Mouse (Mus musculus) ES-E14 (cell line): ENCODE data around the gene Daam1. TPM values are rescaled to one million over a fixed set of nuclear protein-coding genes. Genes with fewer than 3 reads are reported as not detected.

ENCODE experiments used
- DNase-seq: peaks from one replicate; pipeline ENCODE4 v3.0.0-alpha.2; 2013; ENCODE audit warnings: low read depth, low spot score
- H3K27ac ChIP-seq: 2 replicates; pipeline ENCODE4 v1.5.1; 2012; ENCODE audit warnings: low read depth, mild to moderate bottlenecking, low read length, moderate library complexity, mixed read lengths; ENCODE audit not compliant: poor library complexity, insufficient read depth, severe bottlenecking
- H3K36me3 ChIP-seq: 2 replicates; pipeline ENCODE4 v1.6.1; 2012; ENCODE audit warnings: mild to moderate bottlenecking, low read length, moderate library complexity, mixed read lengths; ENCODE audit not compliant: control insufficient read depth, poor library complexity, insufficient read depth, severe bottlenecking
- H3K4me1 ChIP-seq, 2 experiments: fragments of 150-350 bp in 1 of 2; sonication (generic) in 1 of 2; 2 replicates each; pipeline ENCODE4 v1.6.1; 2012; ENCODE audit warnings: low read length in 2 of 2, mild to moderate bottlenecking in 1 of 2, mixed read lengths in 1 of 2; ENCODE audit not compliant: control insufficient read depth in 2 of 2, insufficient read depth in 2 of 2, poor library complexity in 1 of 2
- H3K4me3 ChIP-seq, 2 experiments: fragments of 150-350 bp in 1 of 2; sonication (generic) in 1 of 2; 2 replicates each; pipeline ENCODE4 v1.5.1; 2012; ENCODE audit warnings: low read length in 2 of 2, low read depth in 1 of 2, mild to moderate bottlenecking in 1 of 2, mixed read lengths in 1 of 2; ENCODE audit not compliant: insufficient read depth in 1 of 2, poor library complexity in 1 of 2, severe bottlenecking in 1 of 2
- H3K9ac ChIP-seq: 2 replicates; pipeline ENCODE4 v1.6.1; 2012; ENCODE audit warnings: low read depth, mild to moderate bottlenecking, low read length, mixed read lengths; ENCODE audit not compliant: poor library complexity, insufficient read depth, severe bottlenecking
- H3K9me3 ChIP-seq: fragments of 150-350 bp; sonication (generic); 2 replicates; pipeline ENCODE4 v1.6.1; 2012; ENCODE audit warnings: low read depth, mild to moderate bottlenecking, low read length; ENCODE audit not compliant: control insufficient read depth, insufficient read depth
- CHD2 ChIP-seq: IDR thresholded peaks from 2 replicates; pipeline ENCODE4 v1.6.1; 2014; ENCODE audit warnings: mild to moderate bottlenecking, low read depth, low read length, inconsistent platforms
- HCFC1 ChIP-seq: IDR thresholded peaks from 2 replicates; pipeline ENCODE4 v1.6.1; 2012; ENCODE audit warnings: low read length, inconsistent platforms, borderline replicate concordance; ENCODE audit not compliant: insufficient read depth
- MAFK ChIP-seq: IDR thresholded peaks from 2 replicates; pipeline ENCODE4 v1.6.1; 2014; ENCODE audit warnings: mild to moderate bottlenecking, low read depth, low read length, inconsistent platforms; ENCODE audit not compliant: insufficient read depth
- ZC3H11A ChIP-seq: IDR thresholded peaks from 2 replicates; pipeline ENCODE4 v1.6.1; 2012; ENCODE audit warnings: low read depth, mild to moderate bottlenecking, inconsistent platforms, low read length, borderline replicate concordance
- ZNF384 ChIP-seq: IDR thresholded peaks from 2 replicates; pipeline ENCODE4 v1.6.1; 2012; ENCODE audit warnings: low read depth, low read length, inconsistent platforms
- in situ Hi-C, 2 experiments: fragments of 600-800 bp; cut with MboI; formaldehyde crosslinking; loops; one replicate each; pipeline ENCODE4 v1.15.1; 2025; ENCODE audit warnings: low sequenced_read_pairs in 2 of 2, inconsistent platforms in 1 of 2; ENCODE audit not compliant: unreplicated experiment in 2 of 2
- total RNA-seq: library from RNA; depleted of rRNA; stranded (reverse); fragments of 300-350 nt; gene quantifications from 2 replicates; pipeline ENCODE4 v1.2.3, GENCODE M21; 2012

Gene Daam1
- total RNA-seq, 1 experiment, result 15.8 TPM

DNA sequence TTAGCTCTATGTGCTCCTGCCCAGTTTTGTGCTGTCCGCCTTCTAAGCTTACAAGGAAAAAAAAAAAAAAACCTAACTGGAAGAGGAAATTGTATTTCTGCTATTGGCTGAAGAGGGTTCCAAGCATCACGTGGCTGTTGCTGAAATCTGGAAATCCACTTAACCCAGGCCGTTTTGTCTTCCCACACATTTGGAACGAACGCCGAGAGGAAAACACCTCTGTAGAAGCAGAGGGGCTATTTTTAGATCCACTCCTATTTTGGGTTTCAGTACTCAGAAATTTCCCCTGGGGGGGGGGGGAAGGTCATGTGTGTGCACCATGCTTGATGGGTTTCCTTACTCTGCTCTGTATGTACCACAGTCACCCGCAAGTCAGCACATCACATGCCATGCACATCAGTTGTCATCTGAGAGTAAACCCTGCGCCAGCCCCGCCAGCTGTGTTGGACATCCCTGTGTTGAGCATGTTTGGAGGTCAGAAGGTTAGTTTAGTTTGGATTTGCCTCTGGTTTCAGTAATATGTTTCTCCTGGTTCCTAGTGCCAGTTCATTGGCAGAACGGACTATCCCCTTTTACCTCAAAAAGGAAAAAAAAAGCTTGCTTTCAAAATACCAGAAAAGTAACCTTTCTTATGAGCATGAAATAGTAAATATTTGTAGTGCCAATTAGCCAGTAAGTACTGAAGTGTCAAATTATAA, 33.1 kb downstream of the Daam1 start:
- in situ Hi-C loops, result no loop called here
- Histone ChIP-seq H3K36me3 (no peaks in the 10 kb centered on the region; the same call in 1 of the 2 replicates), H3K4me1 (peaks cover 0 to 8% of the 10 kb centered on the region in 2 experiments; a peak in 2 of 4 replicates), H3K27ac (no peak overlapping the region), H3K9ac (no peak overlapping the region), H3K9me3 (no peaks in the 10 kb centered on the region), H3K4me3 (no peak overlapping the region)
- DNase-seq, result no peak
- TF ChIP-seq MAFK (no peak), CHD2 (no peak), HCFC1 (no peak), ZNF384 (no peak), ZC3H11A (no peak)

DNA sequence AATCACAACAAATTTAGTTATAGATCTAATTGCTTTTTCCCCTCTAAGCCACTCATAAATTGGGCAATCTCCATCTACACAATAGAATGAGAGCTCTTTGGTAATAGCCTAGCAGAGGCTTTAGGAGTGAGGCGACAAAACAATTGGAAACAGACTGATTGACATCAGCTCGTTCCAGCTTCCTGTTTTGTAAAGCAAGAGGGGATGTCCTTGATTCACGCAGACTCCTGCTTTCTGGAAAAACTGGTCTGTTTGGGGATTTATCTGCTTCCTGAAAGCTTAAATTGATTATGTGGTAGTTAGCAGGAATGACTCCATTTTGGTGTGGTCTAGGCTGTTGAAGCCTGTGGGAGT, 33.6 kb downstream of the Daam1 start:
- no peak overlapping the region for H3K9ac ChIP-seq
- in situ Hi-C loops, result no loop called here
- peaks cover 0 to 8% of the 10 kb centered on the region in 2 experiments; a peak in 2 of 4 replicates for H3K4me1 ChIP-seq
- no peak for DNase-seq
- H3K27ac ChIP-seq, result no peak overlapping the region
- no peak overlapping the region for H3K4me3 ChIP-seq
- H3K36me3 ChIP-seq, result no peaks in the 10 kb centered on the region; the same call in 1 of the 2 replicates
- H3K9me3 ChIP-seq, result no peaks in the 10 kb centered on the region
- no peak for TF ChIP-seq MAFK

DNA sequence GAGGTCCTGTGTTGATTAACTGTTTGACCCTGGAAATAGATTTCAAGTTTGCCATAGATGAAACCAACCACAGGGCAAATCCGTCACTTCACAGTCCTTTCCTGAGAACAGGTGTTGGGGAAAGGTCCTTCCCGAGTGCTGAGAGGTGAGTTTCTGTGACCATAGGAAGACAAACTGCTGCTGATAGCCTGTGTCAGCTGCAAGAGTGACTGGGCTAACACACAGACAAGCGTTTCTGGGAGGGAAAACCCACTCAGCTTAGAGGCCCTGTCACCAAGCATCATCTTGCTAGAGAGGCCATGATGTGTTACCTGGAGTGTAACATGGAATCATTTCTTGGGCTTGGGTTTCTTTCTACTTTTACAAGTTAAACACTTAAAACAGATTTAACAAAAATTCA, 35.1 kb downstream of the Daam1 start:
- TF ChIP-seq MAFK, result no peak
- no peak for TF ChIP-seq ZNF384
- TF ChIP-seq ZC3H11A, result no peak
- no peak for TF ChIP-seq HCFC1
- TF ChIP-seq CHD2, result no peak
- Histone ChIP-seq H3K36me3 (no peaks in the 10 kb centered on the region), H3K4me1 (peaks cover 0 to 5% of the 10 kb centered on the region in 2 experiments; a peak in 2 of 4 replicates), H3K4me3 (no peak overlapping the region), H3K9ac (no peak overlapping the region), H3K9me3 (no peaks in the 10 kb centered on the region), H3K27ac (no peak overlapping the region)
- in situ Hi-C loops, result no loop called here
- DNase-seq, result no peak

DNA sequence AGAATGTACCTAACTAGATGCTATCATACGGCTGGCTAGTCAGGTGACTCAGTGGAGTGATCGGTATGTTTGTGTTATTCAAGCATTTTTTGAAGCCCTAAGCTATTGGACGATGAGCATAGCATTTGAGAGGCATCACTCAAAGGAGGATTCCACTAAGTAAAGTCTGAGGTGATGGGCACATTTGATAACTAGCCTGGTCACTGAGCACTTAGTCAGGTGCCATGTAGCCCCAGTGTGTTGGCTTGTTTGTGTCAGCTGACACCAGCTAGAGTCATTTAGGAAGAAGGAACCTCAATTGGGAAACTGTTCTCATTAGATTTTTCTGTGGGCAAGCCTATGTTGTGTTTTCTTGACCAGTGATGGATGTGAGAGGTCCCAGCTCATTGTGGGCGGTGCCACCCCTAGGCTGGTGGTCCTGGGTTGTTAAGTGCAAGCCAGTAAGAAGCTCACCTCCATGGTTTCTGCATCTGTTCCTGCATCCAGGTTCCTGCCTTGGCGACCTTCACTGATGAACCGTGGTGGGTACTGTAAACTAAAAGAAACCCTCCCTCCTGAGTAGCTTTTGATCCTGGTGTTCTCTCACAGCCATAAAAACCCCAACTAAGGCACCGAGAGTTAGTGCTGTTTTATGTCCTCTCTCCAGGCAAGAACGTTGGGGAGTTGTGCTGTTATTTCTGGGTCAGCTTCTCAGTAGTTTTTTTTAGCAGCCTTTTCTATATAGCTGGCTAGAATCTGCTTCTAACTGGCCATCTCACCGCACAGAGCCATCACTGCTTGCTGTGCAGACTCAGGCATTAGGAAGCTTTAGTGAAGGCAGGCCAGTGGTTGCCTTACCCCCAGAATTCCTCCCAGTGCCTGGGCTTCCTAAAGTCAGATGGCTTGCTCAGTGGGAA, 36.7 kb downstream of the Daam1 start:
- TF ChIP-seq HCFC1 (no peak), CHD2 (no peak), MAFK (no peak), ZC3H11A (no peak), ZNF384 (no peak)
- in situ Hi-C loops, result no loop called here
- H3K27ac ChIP-seq, result no peak overlapping the region
- H3K36me3 ChIP-seq, result no peaks in the 10 kb centered on the region
- H3K9me3 ChIP-seq, result no peaks in the 10 kb centered on the region
- H3K4me3 ChIP-seq, result no peak overlapping the region
- DNase-seq, result no peak
- peaks cover 0 to 7% of the 10 kb centered on the region in 2 experiments; a peak in 1 of 4 replicates for H3K4me1 ChIP-seq
- no peak overlapping the region for H3K9ac ChIP-seq
